Mouse (Mus musculus) T-helper 2 cell (primary cell): ENCODE data around the gene Gm10717.
"Not testable (repeated sequence)": the region's sequence is repeated elsewhere in the genome, so short reads cannot be mapped to it uniquely, and the experiment has no call there.

ENCODE experiments used
- in situ Hi-C: fragments of 300-600 bp; cut with MboI, MseI; formaldehyde crosslinking; loops from one replicate; pipeline ENCODE4 v1.15.1; 2025; ENCODE audit warnings: high pct_unique_total_duplicates

The Gm10717 gene

DNA sequence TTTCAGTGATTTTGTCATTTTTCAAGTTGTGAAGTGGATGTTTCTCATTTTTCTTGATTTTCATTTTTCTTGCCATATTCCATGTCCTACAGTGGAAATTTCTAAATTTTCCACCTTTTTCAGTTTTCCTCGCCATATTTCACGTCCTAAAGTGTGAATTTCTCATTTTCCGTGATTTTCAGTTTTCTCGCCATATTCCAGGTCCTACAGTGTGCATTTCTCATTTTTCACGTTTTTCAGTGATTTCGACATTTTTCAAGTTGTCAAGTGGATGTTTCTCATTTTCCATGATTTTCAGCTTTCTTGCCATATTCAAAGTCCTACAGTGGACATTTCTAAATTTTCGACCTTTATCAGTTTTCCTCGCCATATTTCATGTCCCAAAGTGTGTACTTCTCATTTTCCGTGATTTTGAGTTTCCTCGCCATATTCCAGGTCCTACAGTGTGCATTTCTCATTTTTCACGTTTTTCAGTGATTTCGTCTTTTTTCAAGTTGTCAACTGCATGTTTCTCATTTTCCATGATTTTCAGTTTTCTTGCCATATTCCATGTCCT is at the start of gene Gm10717:
Gm10717 (plus strand) TSS at position 506 of the 556 bp plus-strand sequence.
- in situ Hi-C loops: not testable (repeated sequence)

GRCm38 (mm10) chr9:3000445-3000972 is 24.7 kb upstream of the Gm10717 start, which contains the start of gene Gm10722:
Gm10722 (plus strand) TSS chr9:3000922.
- in situ Hi-C loops: not testable (repeated sequence)

DNA sequence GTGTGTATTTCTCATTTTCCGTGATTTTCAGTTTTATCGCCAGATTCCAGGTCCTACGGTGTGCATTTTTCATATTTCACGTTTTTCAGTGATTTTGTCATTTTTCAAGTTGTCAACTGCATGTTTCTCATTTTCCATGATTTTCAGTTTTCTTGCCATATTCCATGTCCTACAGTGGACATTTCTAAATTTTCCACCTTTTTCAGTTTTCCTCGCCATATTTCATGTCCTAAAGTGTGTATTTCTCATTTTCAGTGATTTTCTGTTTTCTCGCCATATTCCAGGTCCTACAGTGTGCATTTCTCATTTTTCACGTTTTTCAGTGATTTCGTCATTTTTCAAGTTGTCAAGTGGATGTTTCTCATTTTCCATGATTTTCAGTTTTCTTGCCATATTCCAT is 24.2 kb upstream of the Gm10717 start:
- in situ Hi-C loops: not testable (repeated sequence)

DNA sequence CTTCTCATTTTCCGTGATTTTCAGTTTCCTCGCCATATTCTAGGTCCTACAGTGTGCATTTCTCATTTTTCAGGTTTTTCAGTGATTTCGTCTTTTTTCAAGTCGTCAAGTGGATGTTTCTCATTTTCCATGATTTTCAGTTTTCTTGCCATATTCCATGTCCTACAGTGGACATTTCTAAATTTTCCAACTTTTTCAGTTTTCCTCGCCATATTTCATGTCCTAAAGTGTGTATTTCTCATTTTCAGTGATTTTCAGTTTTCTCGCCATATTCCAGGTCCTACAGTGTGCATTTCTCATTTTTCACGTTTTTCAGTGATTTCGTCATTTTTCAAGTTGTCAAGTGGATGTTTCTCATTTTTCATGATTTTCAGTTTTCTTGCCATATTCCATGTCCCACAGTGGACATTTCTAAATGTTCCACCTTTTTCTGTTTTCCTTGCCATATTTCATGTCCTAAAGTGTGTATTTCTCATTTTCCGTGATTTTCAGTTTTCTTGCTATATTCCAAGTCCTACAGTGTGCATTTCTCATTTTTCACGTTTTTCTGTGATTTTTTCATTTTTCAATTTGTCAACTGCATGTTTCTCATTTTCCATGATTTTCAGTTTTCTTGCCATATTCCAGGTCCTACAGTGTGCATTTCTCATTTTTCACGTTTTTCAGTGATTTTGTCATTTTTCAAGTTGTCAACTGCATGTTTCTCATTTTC is 23.1 kb upstream of the Gm10717 start:
- in situ Hi-C loops: not testable (repeated sequence)

GRCm38 (mm10) chr9:3002794-3003396 is 22.3 kb upstream of the Gm10717 start, which contains the start of gene Gm11168:
Gm11168 (plus strand) TSS chr9:3003346.
- in situ Hi-C loops: not testable (repeated sequence)

DNA sequence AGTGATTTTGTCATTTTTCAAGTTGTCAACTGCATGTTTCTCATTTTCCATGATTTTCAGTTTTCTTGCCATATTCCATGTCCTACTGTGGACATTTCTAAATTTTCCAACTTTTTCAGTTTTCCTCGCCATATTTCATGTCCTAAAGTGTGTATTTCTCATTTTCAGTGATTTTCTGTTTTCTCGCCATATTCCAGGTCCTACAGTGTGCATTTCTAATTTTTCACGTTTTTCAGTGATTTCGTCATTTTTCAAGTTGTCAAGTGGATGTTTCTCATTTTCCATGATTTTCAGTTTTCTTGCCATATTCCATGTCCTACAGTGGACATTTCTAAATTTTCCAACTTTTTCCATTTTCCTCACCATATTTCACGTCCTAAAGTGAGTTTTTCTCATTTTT is 19.0 kb upstream of the Gm10717 start:
- in situ Hi-C loops: not testable (repeated sequence)

DNA sequence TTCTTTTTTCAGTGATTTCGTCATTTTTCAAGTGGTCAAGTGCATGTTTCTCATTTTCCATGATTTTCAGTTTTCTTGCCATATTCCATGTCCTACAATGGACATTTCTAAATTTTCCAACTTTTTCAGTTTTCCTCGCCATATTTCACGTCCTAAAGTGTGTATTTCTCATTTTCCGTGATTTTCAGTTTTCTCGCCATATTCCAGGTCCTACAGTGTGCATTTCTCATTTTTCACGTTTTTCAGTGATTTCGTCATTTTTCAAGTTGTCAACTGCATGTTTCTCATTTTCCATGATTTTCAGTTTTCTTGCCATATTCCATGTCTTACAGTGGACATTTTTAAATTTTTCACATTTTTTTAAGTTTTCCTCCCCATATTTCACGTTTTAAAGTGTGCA is 18.6 kb upstream of the Gm10717 start:
- in situ Hi-C loops: not testable (repeated sequence)

DNA sequence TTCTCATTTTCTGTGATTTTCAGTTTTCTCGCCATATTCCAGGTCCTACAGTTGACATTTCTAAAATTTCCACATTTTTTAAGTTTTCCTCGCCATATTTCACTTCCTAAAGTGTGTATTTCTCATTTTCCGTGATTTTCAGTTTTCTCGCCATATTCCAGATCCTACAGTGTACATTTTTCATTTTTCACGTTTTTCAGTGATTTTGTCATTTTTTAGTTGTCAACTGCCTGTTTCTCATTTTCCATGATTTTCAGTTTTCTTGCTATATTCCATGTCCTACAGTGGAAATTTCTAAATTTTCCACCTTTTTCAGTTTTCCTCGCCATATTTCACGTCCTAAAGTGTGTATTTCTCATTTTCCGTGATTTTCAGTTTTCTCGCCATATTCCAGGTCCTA is 17.9 kb upstream of the Gm10717 start:
- in situ Hi-C loops: not testable (repeated sequence)

GRCm38 (mm10) chr9:3009331-3009730 is 15.9 kb upstream of the Gm10717 start:
- in situ Hi-C loops: not testable (repeated sequence)

DNA sequence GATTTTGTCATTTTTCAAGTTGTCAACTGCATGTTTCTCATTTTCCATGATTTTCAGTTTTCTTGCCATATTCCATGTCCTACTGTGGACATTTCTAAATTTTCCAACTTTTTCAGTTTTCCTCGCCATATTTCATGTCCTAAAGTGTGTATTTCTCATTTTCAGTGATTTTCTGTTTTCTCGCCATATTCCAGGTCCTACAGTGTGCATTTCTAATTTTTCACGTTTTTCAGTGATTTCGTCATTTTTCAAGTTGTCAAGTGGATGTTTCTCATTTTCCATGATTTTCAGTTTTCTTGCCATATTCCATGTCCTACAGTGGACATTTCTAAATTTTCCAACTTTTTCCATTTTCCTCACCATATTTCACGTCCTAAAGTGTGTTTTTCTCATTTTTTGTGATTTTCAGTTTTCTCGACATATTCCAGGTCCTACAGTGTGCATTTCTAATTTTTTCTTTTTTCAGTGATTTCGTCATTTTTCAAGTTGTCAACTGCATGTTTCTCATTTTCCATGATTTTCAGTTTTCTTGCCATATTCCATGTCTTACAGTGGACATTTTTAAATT is 13.1 kb upstream of the Gm10717 start:
- in situ Hi-C loops: not testable (repeated sequence)

DNA sequence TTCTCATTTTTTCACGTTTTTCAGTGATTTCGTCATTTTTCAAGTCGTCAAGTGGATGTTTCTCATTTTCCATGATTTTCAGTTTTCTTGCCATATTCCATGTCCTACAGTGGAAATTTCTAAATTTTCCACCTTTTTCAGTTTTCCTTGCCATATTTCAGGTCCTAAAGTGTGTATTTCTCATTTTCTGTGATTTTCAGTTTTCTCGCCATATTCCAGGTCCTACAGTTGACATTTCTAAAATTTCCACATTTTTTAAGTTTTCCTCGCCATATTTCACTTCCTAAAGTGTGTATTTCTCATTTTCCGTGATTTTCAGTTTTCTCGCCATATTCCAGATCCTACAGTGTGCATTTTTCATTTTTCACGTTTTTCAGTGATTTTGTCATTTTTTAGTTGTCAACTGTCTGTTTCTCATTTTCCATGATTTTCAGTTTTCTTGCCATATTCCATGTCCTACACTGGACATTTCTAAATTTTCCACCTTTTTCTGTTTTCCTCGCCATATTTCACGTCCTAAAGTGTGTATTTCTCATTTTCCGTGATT is 12.4 kb upstream of the Gm10717 start, which contains the start of gene Gm10721:
Gm10721 (plus strand) TSS at position 408 of the 547 bp plus-strand sequence.
- in situ Hi-C loops: not testable (repeated sequence)

- in situ Hi-C loops: not testable (repeated sequence)
Observed at GRCm38 (mm10) chr9:3015354-3015753, 9.9 kb upstream of the Gm10717 start, which contains the start of gene Gm10720. Gm10720 (plus strand) TSS chr9:3015654.

GRCm38 (mm10) chr9:3015896-3016295 is 9.3 kb upstream of the Gm10717 start:
- in situ Hi-C loops: not testable (repeated sequence)

DNA sequence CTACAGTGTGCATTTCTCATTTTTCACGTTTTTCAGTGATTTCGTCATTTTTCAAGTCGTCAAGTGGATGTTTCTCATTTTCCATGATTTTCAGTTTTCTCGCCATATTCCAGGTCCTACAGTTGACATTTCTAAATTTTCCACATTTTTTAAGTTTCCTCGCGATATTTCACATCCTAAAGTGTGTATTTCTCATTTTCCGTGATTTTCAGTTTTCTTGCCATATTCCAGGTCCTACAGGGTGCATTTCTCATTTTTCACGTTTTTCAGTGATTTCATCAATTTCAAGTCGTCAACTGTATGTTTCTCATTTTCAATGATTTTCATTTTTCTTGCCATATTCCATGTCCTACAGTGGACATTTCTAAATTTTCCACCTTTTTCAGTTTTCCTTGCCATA is 8.1 kb upstream of the Gm10717 start, which contains the start of gene Gm10719:
Gm10719 (plus strand) TSS at position 301 of the 400 bp plus-strand sequence.
- in situ Hi-C loops: not testable (repeated sequence)

GRCm38 (mm10) chr9:3018944-3019343 is 6.3 kb upstream of the Gm10717 start:
- in situ Hi-C loops: not testable (repeated sequence)

DNA sequence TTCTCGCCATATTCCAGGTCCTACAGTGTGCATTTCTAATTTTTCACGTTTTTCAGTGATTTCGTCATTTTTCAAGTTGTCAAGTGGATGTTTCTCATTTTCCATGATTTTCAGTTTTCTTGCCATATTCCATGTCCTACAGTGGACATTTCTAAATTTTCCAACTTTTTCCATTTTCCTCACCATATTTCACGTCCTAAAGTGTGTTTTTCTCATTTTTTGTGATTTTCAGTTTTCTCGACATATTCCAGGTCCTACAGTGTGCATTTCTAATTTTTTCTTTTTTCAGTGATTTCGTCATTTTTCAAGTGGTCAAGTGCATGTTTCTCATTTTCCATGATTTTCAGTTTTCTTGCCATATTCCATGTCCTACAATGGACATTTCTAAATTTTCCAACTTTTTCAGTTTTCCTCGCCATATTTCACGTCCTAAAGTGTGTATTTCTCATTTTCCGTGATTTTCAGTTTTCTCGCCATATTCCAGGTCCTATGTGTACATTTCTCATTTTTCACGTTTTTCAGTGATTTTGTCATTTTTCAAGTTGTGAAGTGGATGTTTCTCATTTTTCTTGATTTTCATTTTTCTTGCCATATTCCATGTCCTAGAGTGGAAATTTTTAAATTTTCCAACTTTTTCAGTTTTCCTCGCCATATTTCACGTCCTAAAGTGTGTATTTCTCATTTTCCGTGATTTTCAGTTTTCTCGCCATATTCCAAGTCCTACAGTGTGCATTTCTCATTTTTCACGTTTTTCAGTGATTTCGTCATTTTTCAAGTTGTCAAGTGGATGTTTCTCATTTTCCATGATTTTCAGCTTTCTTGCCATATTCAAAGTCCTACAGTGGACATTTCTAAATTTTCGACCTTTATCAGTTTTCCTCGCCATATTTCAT is 5.1 kb upstream of the Gm10717 start:
- in situ Hi-C loops: not testable (repeated sequence)

DNA sequence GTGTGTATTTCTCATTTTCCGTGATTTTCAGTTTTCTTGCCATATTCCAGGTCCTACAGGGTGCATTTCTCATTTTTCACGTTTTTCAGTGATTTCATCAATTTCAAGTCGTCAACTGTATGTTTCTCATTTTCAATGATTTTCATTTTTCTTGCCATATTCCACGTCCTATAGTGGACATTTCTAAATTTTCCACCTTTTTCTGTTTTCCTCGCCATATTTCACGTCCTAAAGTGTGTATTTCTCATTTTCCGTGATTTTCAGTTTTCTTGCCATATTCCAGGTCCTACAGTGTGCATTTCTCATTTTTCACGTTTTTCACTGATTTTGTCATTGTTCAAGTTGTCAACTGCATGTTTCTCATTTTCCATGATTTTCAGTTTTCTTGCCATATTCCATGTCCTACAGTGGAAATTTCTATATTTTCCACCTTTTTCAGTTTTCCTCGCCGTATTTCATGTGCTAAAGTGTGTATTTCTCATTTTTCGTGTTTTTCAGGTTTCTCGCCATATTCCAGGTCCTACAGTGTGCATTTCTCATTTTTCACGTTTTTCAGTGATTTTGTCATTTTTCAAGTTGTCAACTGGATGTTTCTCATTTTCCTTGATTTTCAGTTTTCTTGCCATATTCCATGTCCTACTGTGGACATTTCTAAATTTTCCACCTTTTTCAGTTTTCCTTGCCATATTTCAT is 2.8 kb upstream of the Gm10717 start:
- in situ Hi-C loops: not testable (repeated sequence)

- in situ Hi-C loops: not testable (repeated sequence)
Observed at GRCm38 (mm10) chr9:3023312-3023984, 1.8 kb upstream of the Gm10717 start, which contains the start of gene Gm10718. Gm10718 (plus strand) TSS chr9:3023547.

GRCm38 (mm10) chr9:3023985-3024648 is 1.1 kb upstream of the Gm10717 start:
- in situ Hi-C loops: not testable (repeated sequence)
